In the genomic region with DNA sequence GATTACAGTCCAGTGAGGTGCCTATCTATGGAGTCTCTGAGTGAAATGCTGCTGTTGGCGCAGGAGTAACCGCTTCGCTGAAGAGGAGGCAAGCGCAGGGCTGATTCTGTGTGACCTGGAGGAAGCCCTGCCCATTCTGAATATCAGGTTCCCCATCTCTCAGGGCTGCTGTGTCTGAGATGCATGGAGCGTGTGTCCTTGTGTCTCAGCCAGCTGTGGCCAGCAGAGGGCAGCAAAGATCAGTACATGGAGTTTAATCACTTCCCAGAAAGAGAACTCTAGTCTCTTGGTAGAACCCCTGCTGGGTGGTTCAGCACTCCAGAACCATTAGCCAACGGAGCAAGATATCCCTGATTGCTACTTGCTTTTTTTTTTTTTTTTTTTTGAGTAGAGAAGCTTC, we compare ENCODE assay signal across 8 mouse cellular contexts. TPM values are rescaled to one million over a fixed set of nuclear protein-coding genes. Genes with fewer than 3 reads are reported as not detected.
DNase-seq lines count a peak whose midpoint lies in the region; ATAC-seq and TF ChIP-seq lines count a peak whose summit lies in the region.

No protein-coding gene starts in this region.

- ATAC-seq in forebrain, embryonic 14.5 days = peak; percentile 46; the same call in 1 of the 2 replicates
- peak; percentile 33; the same call in 1 of the 2 replicates for ATAC-seq in hindbrain, postnatal 0 days
- ATAC-seq in megakaryocyte, adult 5-6 weeks (ENCODE audit: poor library complexity, severe bottlenecking) = peak; percentile 88

- peak; percentile 85 for DNase-seq in MN1 (ENCODE audit: low spot score)
- DNase-seq in c-Kit-positive CD71-positive TER-119-positive erythroid progenitor cells, embryonic 14.5 days (ENCODE audit: low spot score) = peak; percentile 57
- peak; percentile 95 for DNase-seq in forebrain, embryonic 14.5 days (ENCODE audit: low spot score)
- DNase-seq in hindbrain, postnatal 0 days (ENCODE audit: low spot score) = peak; percentile 96
- DNase-seq in left cerebral cortex, adult 18-20 months (ENCODE audit: low spot score in 2 of 2) = peak; percentile 90 to 95
- peak; percentile 74 to 81 for DNase-seq in right cerebral cortex, postnatal 36 days (ENCODE audit: low spot score in 2 of 2)
- DNase-seq in urinary bladder, postnatal 36 days (ENCODE audit: low spot score in 2 of 2) = peak; percentile 84 to 88

- H3K9ac ChIP-seq in forebrain, embryonic 14.5 days (ENCODE audit: low read length) = no peak overlapping the region
- no peak overlapping the region for H3K9ac ChIP-seq in hindbrain, postnatal 0 days (replicated peaks; ENCODE audit: low read length)

- WGBS in forebrain, embryonic 14.5 days = 6% methylated on average over 6 of the region's 6 CpGs
- 9% methylated on average over 6 of the region's 6 CpGs for WGBS in hindbrain, postnatal 0 days

- peak; percentile 94 for TF ChIP-seq CTCF in hindbrain, postnatal 0 days (IDR thresholded peaks at IDR 0.05; ENCODE audit: low read depth)

- H3K4me3 ChIP-seq in forebrain, embryonic 14.5 days (ENCODE audit: low read depth, low read length) = no peak overlapping the region
- no peak overlapping the region for H3K4me3 ChIP-seq in hindbrain, postnatal 0 days (ENCODE audit: low read length)

- no peaks in the 10 kb centered on the region for H3K36me3 ChIP-seq in forebrain, embryonic 14.5 days (ENCODE audit: control insufficient read depth, insufficient read depth, low read length)
- H3K36me3 ChIP-seq in hindbrain, postnatal 0 days (ENCODE audit: insufficient read depth, low read length) = no peaks in the 10 kb centered on the region

- H3K27ac ChIP-seq in forebrain, embryonic 14.5 days (ENCODE audit: low read depth, low read length) = no peak overlapping the region
- H3K27ac ChIP-seq in hindbrain, postnatal 0 days = no peak overlapping the region

- H3K9me3 ChIP-seq in forebrain, embryonic 14.5 days (replicated peaks; ENCODE audit: control insufficient read depth, low read length) = no peaks in the 10 kb centered on the region
- H3K9me3 ChIP-seq in hindbrain, postnatal 0 days (ENCODE audit: low read length) = no peaks in the 10 kb centered on the region

- no peaks in the 10 kb centered on the region for H3K27me3 ChIP-seq in forebrain, embryonic 14.5 days (replicated peaks; ENCODE audit: control insufficient read depth, insufficient read depth, low read length)
- no peaks in the 10 kb centered on the region for H3K27me3 ChIP-seq in hindbrain, postnatal 0 days (ENCODE audit: insufficient read depth, low read length)

- H3K4me2 ChIP-seq in forebrain, embryonic 14.5 days (ENCODE audit: low read length) = no peak overlapping the region
- no peak overlapping the region for H3K4me2 ChIP-seq in hindbrain, postnatal 0 days (ENCODE audit: low read depth, low read length)

- H3K4me1 ChIP-seq in forebrain, embryonic 14.5 days (ENCODE audit: control insufficient read depth, insufficient read depth, low read length) = peaks cover 11% of the 10 kb centered on the region
- no peaks in the 10 kb centered on the region for H3K4me1 ChIP-seq in hindbrain, postnatal 0 days (ENCODE audit: insufficient read depth, low read length)

RNA-seq across cellular contexts. Expression of a gene that starts 57.3 kb away (rescaled TPM):
- polyA plus RNA-seq in forebrain, embryonic 14.5 days (2014; fragmentation: Nextera tagmentation; extraction: Ambion mirVana) = 34.3 and 35.6 TPM in 2 replicates
- total RNA-seq in hindbrain, postnatal 0 days (2014; rRNA removed) = 40.2 and 42.4 TPM in 2 replicates
- 25.2 and 26.1 TPM in 2 replicates for polyA plus RNA-seq in hindbrain, postnatal 0 days (2015; fragmentation: Nextera tagmentation; extraction: Ambion mirVana)
- 10 to 100 TPM; 39.9 to 41.6 TPM for total RNA-seq in left cerebral cortex, adult 18-20 months (2021)
- 24.9 and 30.9 TPM in 2 replicates for total RNA-seq in megakaryocyte, adult 5-6 weeks (2015)
- total RNA-seq in megakaryocyte, adult 5-6 weeks (2017) = 24.2 and 27.9 TPM in 2 replicates

Comparison
In these comparisons a context has a peak if more than half of its experiments do, and no peak if none do; other contexts are left out.
1. ATAC-seq: peak in every context shown above with its lines; median percentile 88 in megakaryocyte, adult 5-6 weeks; 46 in forebrain, embryonic 14.5 days; 33 in hindbrain, postnatal 0 days.